Mouse (Mus musculus) midbrain, embryonic 14.5 days (tissue): ENCODE data around the gene Wnt11. TPM values are rescaled to one million over a fixed set of nuclear protein-coding genes. Genes with fewer than 3 reads are reported as not detected.

Experiments used
- ATAC-seq: fragments of 200-750 bp; cut with Nextera tagmentation; 2 replicates; pipeline ENCODE4 v1.8.0; 2017; ENCODE audit warnings: moderate number of reproducible peaks, moderate library complexity; ENCODE audit not compliant: low FRiP score, low TSS enrichment
- DNase-seq: peaks from one replicate; pipeline ENCODE4 v3.0.0-alpha.2; 2015
- H3K27ac ChIP-seq: fragments of 300-500 bp; sonication (generic); replicated peaks from 2 replicates; pipeline ENCODE4 v1.5.1; 2014; ENCODE audit warnings: mild to moderate bottlenecking, low read depth, low read length, moderate library complexity
- H3K27me3 ChIP-seq: fragments of 300-500 bp; sonication (generic); 2 replicates; pipeline ENCODE4 v1.6.1; 2014; ENCODE audit warnings: low read length, control low read depth, mixed read lengths; ENCODE audit not compliant: control insufficient read depth, insufficient read depth
- H3K36me3 ChIP-seq: fragments of 300-500 bp; sonication (generic); 2 replicates; pipeline ENCODE4 v1.6.1; 2014; ENCODE audit warnings: low read length, control low read depth; ENCODE audit not compliant: control insufficient read depth, insufficient read depth
- H3K4me1 ChIP-seq: fragments of 300-500 bp; sonication (generic); 2 replicates; pipeline ENCODE4 v1.6.1; 2014; ENCODE audit warnings: mild to moderate bottlenecking, antibody characterized with exemption, low read length, control low read depth; ENCODE audit not compliant: control insufficient read depth, insufficient read depth
- H3K4me2 ChIP-seq: fragments of 300-500 bp; sonication (generic); 2 replicates; pipeline ENCODE4 v1.6.1; 2014; ENCODE audit warnings: mild to moderate bottlenecking, low read length, moderate library complexity
- H3K4me3 ChIP-seq: fragments of 300-500 bp; sonication (generic); replicated peaks from 2 replicates; pipeline ENCODE4 v1.5.1; 2014; ENCODE audit warnings: low read depth, low read length
- H3K9ac ChIP-seq: fragments of 300-500 bp; sonication (generic); replicated peaks from 2 replicates; pipeline ENCODE4 v1.6.1; 2014; ENCODE audit warnings: mild to moderate bottlenecking, low read length, moderate library complexity
- H3K9me3 ChIP-seq: fragments of 300-500 bp; sonication (generic); 2 replicates; pipeline ENCODE4 v1.6.1; 2016; ENCODE audit warnings: low read length, control low read depth, mixed read lengths; ENCODE audit not compliant: control insufficient read depth
- WGBS: fragments of 180-500 bp; shearing (Covaris S2); extraction: QIAGEN DNeasy Blood & Tissue Kit; methylation state at CpG from one replicate; pipeline ENCODE4 v1.1.7; 2014; 5-methylcytosine and 5-hydroxymethylcytosine counted together
- polyA plus RNA-seq: library from polyadenylated mRNA; unstranded; fragments of >200 nt; fragmentation: Nextera tagmentation; extraction: Ambion mirVana; gene quantifications from 2 replicates; pipeline ENCODE4 v1.2.1, GENCODE M21; 2014

Gene Wnt11
- polyA plus RNA-seq, 1 experiment from 2014 or later = 0.64 TPM

DNA sequence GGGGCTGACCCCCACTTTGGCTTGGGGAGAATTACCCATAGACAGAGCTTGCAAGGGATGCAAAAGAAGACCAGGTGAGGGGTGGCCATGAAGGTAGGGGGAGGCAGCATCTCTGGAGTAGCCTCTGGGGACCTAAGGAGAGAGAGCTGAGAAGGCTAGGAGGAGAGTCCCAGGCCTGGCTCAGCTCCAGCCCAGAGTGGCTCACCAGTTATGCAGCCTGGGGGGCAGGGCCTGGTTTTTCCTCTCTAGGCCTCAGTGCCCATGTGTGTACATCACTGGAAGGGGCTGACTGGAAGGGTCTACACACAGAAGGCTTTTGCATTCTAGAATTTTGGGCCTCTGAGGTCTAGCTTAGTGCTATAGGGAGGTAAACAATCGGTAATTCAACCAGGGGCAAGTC is 14.4 kb upstream of the Wnt11 start:
- DNase-seq (no peak), ATAC-seq (no peak)
- Histone ChIP-seq H3K27ac (no peak overlapping the region), H3K9ac (no peak overlapping the region), H3K4me2 (no peak overlapping the region), H3K4me3 (no peak overlapping the region), H3K9me3 (no peaks in the 10 kb centered on the region), H3K4me1 (0 out of 2 replicates have a peak, but pooled peaks cover 4% of the 10 kb centered on the region), H3K27me3 (no peaks in the 10 kb centered on the region), H3K36me3 (no peaks in the 10 kb centered on the region)
- 90% methylated on average over 1 of the region's 1 CpGs for WGBS

DNA sequence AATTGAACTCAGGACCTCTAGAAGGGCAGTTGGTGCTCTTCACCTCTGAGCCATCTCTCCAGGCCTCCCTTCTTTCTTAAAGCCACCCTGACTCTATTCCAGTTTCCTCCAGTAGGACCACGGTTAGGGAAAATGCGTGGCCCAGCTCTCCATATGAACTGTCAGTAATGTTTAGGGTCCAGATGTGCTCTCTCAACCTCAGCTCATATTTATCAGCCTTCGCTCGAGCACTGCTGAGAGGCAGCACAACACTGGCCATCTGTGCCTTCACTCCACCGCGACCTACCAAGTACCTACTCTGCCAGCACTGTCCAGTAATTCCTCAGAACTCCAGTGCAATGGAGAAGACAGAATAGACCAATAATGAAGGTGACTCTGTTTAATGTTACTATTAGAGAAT is 12.0 kb upstream of the Wnt11 start:
- DNase-seq (no peak), ATAC-seq (no peak)
- no peaks in the 10 kb centered on the region for H3K36me3 ChIP-seq
- H3K9ac ChIP-seq = no peak overlapping the region
- H3K27ac ChIP-seq = no peak overlapping the region
- no peaks in the 10 kb centered on the region for H3K9me3 ChIP-seq
- H3K4me2 ChIP-seq = no peak overlapping the region
- H3K4me1 ChIP-seq = no peaks in the 10 kb centered on the region
- H3K4me3 ChIP-seq = no peak overlapping the region
- H3K27me3 ChIP-seq = no peaks in the 10 kb centered on the region
- WGBS = 90% methylated on average over 6 of the region's 6 CpGs

DNA sequence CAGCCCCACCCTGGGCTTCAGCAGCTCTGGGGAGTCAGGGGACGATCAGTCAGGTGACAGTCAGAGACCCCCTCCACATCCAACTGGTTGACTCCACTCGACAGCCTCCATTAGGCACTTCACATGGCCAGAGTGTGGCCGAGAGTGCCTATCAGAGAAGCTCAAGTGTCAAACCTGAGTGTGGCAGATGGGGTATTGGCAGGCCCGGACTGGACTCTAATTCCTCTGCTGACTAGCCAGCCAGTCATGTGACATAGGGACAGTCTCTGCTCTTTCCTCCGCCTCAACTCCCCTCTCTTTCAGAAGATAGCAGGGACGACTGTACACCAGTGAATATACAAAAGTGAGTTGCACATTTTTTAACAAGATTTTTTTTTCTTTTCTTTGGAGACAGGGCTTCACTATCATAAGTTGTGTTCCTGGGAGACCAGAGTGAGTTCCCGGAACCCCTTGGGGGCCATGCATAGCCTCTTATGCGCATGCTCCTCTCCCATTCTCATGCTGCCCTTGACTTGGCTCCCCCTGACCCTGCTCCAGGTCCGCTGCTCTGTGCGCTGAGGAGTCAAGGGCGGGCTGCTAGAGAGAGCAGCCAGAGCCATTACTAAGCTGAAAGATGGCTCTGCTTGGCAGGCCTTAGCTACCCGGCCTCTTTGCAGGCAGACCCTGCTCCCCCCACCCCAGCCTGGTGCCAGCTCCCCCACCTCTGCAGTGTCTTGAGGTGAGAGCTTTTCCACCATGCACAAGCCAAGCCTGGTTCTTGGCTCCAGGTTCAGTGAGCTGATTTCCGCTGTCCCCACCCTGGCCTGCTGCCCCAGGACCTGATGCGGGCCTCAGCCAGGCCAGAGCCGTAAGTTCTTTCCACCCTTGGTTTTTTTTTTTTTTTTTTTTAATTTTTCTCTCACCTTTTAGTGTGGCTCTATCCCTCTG is 10.8 kb upstream of the Wnt11 start:
- Histone ChIP-seq H3K27ac (no peak overlapping the region), H3K27me3 (no peaks in the 10 kb centered on the region), H3K4me1 (0 out of 2 replicates have a peak, but pooled peaks cover 3% of the 10 kb centered on the region), H3K4me2 (no peak overlapping the region), H3K4me3 (no peak overlapping the region), H3K9me3 (no peaks in the 10 kb centered on the region), H3K36me3 (no peaks in the 10 kb centered on the region), H3K9ac (no peak overlapping the region)
- 73% methylated on average over 15 of the region's 15 CpGs for WGBS
- DNase-seq = no peak
- ATAC-seq = no peak

DNA sequence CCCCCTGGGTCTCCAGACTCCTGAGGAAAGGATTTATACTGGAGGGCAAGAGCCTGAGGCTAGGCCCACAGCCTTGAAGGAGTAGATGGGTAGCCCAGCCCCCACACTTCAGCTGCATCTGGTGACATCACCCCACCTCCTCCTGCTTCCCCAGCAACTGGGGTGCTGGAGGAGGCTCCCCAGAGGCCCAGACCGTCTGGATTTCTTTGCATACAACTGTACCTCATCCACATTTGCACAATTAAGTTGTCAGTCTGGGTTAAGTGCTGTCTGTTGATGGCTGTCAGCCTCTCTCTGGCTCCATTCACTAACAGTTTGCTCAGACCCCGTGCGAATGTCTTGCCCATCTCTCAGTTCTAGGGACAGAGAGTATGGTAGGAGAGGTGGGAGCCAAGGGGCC is 6.9 kb upstream of the Wnt11 start:
- no peak overlapping the region for H3K4me2 ChIP-seq
- no peak for ATAC-seq
- H3K4me3 ChIP-seq = no peak overlapping the region
- H3K36me3 ChIP-seq = no peaks in the 10 kb centered on the region
- no peak for DNase-seq
- 33% methylated on average over 3 of the region's 3 CpGs for WGBS
- no peak overlapping the region for H3K27ac ChIP-seq
- H3K9ac ChIP-seq = no peak overlapping the region
- 0 out of 2 replicates have a peak, but pooled peaks cover 3% of the 10 kb centered on the region for H3K4me1 ChIP-seq
- H3K27me3 ChIP-seq = peaks cover 12% of the 10 kb centered on the region
- H3K9me3 ChIP-seq = no peaks in the 10 kb centered on the region

DNA sequence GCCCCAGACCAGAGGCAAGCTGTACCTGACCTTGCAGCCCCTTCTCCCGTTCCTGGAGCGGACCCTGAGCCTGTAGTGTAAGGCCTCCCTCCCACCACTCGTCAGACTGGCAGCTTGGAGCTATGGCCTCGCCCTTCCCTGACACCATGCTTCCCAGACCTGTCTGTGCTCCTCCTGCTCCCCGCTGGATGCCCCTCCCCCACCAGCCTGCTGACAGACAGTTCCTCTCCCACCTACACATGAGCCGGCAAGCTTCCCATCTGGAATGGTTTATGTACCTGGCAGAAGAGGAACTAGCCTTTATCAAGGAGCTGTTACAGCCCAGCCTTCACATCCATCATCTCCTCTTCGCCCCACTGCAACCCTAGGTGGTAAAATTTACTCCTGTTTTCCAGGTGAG is 6.0 kb upstream of the Wnt11 start:
- peaks cover 18% of the 10 kb centered on the region for H3K27me3 ChIP-seq
- no peaks in the 10 kb centered on the region for H3K36me3 ChIP-seq
- H3K9me3 ChIP-seq = no peaks in the 10 kb centered on the region
- DNase-seq (no peak), ATAC-seq (no peak)
- H3K27ac ChIP-seq = no peak overlapping the region
- no peak overlapping the region for H3K4me2 ChIP-seq
- H3K4me1 ChIP-seq = 0 out of 2 replicates have a peak, but pooled peaks cover 3% of the 10 kb centered on the region
- no peak overlapping the region for H3K9ac ChIP-seq
- WGBS = 45% methylated on average over 7 of the region's 7 CpGs
- no peak overlapping the region for H3K4me3 ChIP-seq

DNA sequence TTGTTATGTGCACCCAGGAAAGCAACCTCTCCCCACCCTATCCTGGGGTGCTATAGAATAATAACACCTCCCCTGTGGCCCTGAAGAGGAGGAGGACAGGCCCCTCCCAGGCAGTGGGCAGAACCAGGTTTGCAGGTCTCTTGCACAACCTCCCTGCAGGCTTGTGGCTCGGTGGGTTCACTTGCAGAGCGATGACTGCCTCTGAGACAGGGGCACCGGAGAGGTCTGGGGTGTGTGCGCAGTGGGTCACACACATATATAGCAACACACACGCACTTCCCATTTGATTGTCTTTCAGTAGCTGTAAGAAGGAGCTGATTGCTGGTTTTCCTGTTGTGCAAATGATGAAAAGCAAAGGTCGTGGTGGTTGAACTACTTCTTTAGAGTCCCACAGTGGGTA is 3.6 kb upstream of the Wnt11 start:
- no peak for ATAC-seq
- WGBS = 47% methylated on average over 6 of the region's 6 CpGs

DNA sequence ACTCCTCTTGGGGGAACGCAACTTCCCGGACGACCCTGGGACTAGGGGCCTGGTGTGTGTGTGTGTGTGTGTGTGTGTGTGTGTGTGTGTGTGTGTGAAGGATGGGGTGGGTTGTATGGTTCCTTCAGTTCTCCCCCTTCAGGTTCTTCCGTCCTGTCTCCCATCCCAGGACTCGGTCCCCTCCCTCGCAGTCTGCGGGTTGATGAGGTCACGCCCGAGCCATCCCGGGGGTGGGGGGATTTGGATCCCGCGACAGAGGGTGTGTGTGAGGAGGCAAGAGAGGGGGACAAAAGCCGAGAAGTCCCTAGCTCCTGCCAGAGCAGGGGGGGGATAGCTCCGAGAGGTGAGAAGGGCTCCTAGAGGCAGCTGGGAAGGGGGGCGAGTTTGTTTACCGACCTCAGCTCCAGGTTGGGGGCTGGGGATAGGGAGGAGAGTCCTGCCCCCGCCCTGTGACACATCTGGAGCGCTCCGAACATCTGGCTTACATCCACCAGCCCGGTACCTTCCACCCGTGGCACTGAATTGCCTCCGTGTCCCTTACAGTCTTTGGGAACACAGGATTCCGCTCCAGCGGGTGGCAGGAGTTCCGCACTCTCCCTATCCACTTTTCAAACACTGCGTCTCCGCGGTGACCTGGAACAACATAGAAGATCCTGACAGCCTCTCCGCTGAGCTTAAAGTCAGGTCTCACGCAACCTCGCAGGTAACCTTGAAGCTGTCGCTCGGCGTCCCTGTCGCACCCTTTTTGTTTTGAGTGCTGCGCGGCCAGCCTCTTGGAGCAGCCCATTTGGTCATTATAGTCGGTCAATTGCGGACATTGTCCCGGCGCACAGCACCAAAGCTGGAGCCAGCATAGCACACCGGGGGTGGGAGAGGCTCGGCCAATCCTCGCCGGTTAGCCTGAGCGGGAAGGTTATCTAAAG is 868 bp downstream of the Wnt11 start:
- no peaks in the 10 kb centered on the region for H3K9me3 ChIP-seq
- DNase-seq (peak; percentile 40), ATAC-seq (no peak)
- under 1% methylated on average over 46 of the region's 46 CpGs for WGBS
- H3K4me2 ChIP-seq = peak overlapping the region; percentile 87
- H3K9ac ChIP-seq = 0 out of 2 replicates have a peak overlapping the region, but pooled peaks have one; percentile 6
- H3K4me1 ChIP-seq = peaks cover 27% of the 10 kb centered on the region
- peak overlapping the region; percentile 47 for H3K4me3 ChIP-seq
- no peaks in the 10 kb centered on the region for H3K36me3 ChIP-seq
- H3K27me3 ChIP-seq = peaks cover 83% of the 10 kb centered on the region
- no peak overlapping the region for H3K27ac ChIP-seq

More for the DNA sequence above, 3.6 kb upstream of the Wnt11 start:
- Histone ChIP-seq H3K27me3 (peaks cover 40% of the 10 kb centered on the region), H3K27ac (no peak overlapping the region), H3K4me3 (no peak overlapping the region), H3K36me3 (no peaks in the 10 kb centered on the region), H3K4me1 (peaks cover 22% of the 10 kb centered on the region), H3K4me2 (no peak overlapping the region), H3K9me3 (no peaks in the 10 kb centered on the region), H3K9ac (no peak overlapping the region)
- no peak for DNase-seq

DNA sequence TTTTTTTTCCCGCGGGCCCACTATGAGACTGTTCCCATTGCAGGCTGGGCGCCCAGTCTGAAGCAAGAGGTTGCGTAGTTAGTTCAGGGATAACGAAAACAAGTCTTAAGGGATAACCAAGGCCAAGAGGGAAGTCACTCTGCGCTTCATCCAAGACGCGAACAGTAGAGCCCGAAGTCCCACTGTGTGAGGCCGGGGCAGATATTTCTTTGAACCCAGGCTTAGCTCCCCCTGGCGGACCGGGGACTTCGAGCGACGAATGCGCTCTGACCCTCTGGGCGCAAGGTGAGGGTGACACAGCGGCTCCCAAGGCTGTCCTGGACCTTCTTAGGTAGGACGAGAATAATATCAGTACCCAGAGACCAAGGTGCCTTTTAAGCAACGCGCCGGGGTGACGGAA is 1.7 kb downstream of the Wnt11 start:
- Histone ChIP-seq H3K4me3 (no peak overlapping the region), H3K9me3 (no peaks in the 10 kb centered on the region), H3K36me3 (no peaks in the 10 kb centered on the region), H3K9ac (no peak overlapping the region), H3K27ac (no peak overlapping the region), H3K4me2 (peak overlapping the region; percentile 87), H3K27me3 (peaks cover 89% of the 10 kb centered on the region), H3K4me1 (peaks cover 27% of the 10 kb centered on the region)
- DNase-seq (peak; percentile 63), ATAC-seq (no peak)
- WGBS = 1% methylated on average over 23 of the region's 23 CpGs
